Mouse (Mus musculus) heart, embryonic 12.5 days (tissue): ENCODE results near the gene Fgf12. TPM values are rescaled to one million over a fixed set of nuclear protein-coding genes. Genes with fewer than 3 reads are reported as not detected.

Experiments
- ATAC-seq: fragments of 200-750 bp; cut with Nextera tagmentation; 2 replicates; pipeline ENCODE4 v1.8.0; 2017; ENCODE audit warnings: moderate TSS enrichment, moderate library complexity; ENCODE audit not compliant: insufficient number of reproducible peaks, low FRiP score
- H3K27ac ChIP-seq: fragments of 300-500 bp; sonication (generic); 2 replicates; pipeline ENCODE4 v1.5.1; 2016; ENCODE audit warnings: mild to moderate bottlenecking, moderate library complexity; ENCODE audit not compliant: poor library complexity, severe bottlenecking
- H3K27me3 ChIP-seq: fragments of 300-500 bp; sonication (generic); replicated peaks from 2 replicates; pipeline ENCODE4 v1.6.1; 2016; ENCODE audit warnings: mild to moderate bottlenecking, moderate library complexity
- H3K36me3 ChIP-seq: fragments of 300-500 bp; sonication (generic); 2 replicates; pipeline ENCODE4 v1.6.1; 2016; ENCODE audit warnings: mild to moderate bottlenecking, moderate library complexity
- H3K4me1 ChIP-seq: fragments of 300-500 bp; sonication (generic); replicated peaks from 2 replicates; pipeline ENCODE4 v1.6.1; 2016; ENCODE audit warnings: mild to moderate bottlenecking
- H3K4me2 ChIP-seq: fragments of 300-500 bp; sonication (generic); 2 replicates; pipeline ENCODE4 v1.6.1; 2016; ENCODE audit warnings: mild to moderate bottlenecking, moderate library complexity
- H3K4me3 ChIP-seq: fragments of 300-500 bp; sonication (generic); 2 replicates; pipeline ENCODE4 v1.5.1; 2016; ENCODE audit warnings: mild to moderate bottlenecking
- H3K9ac ChIP-seq: fragments of 300-500 bp; sonication (generic); 2 replicates; pipeline ENCODE4 v1.6.1; 2016; ENCODE audit warnings: mild to moderate bottlenecking, moderate library complexity
- H3K9me3 ChIP-seq: fragments of 300-500 bp; sonication (generic); replicated peaks from 2 replicates; pipeline ENCODE4 v1.6.1; 2016; ENCODE audit warnings: mild to moderate bottlenecking, moderate library complexity
- WGBS: fragments of 180-500 bp; shearing (Covaris S2); methylation state at CpG from one replicate; pipeline ENCODE4 v1.1.7; 2016; 5-methylcytosine and 5-hydroxymethylcytosine counted together
- polyA plus RNA-seq: library from polyadenylated mRNA; unstranded; fragments of >200 nt; fragmentation: Nextera tagmentation; extraction: Ambion mirVana; gene quantifications from 2 replicates; pipeline ENCODE4 v1.2.1, GENCODE M21; 2016

Gene Fgf12
- polyA plus RNA-seq, 1 experiment from 2014 or later = 8.3 TPM

DNA sequence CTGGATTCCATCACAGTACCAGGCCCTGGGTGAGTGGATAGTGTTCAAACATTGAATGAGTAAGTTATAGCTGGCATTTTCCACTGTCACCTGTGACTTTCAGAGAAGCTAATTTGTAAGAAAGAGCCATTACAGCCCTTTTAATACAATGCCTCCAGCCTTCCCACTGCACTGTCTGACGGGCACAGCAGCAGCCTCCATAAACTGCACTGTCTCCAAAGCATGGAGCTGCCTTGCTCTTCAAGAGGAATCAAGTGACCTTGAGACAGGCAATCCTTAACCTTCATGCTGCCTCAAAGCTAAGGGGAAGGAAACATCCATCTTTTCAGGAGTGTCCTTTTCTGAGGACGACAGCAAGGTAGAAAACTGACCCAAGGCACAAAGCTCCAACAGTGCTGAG, 345.0 kb downstream of the Fgf12 start:
- Histone ChIP-seq H3K4me3 (no peak overlapping the region), H3K4me1 (no peaks in the 10 kb centered on the region), H3K9ac (no peak overlapping the region), H3K27ac (no peak overlapping the region), H3K9me3 (no peaks in the 10 kb centered on the region), H3K36me3 (no peaks in the 10 kb centered on the region), H3K4me2 (no peak overlapping the region), H3K27me3 (no peaks in the 10 kb centered on the region)
- no peak for ATAC-seq
- WGBS = 68% methylated on average over 2 of the region's 2 CpGs

DNA sequence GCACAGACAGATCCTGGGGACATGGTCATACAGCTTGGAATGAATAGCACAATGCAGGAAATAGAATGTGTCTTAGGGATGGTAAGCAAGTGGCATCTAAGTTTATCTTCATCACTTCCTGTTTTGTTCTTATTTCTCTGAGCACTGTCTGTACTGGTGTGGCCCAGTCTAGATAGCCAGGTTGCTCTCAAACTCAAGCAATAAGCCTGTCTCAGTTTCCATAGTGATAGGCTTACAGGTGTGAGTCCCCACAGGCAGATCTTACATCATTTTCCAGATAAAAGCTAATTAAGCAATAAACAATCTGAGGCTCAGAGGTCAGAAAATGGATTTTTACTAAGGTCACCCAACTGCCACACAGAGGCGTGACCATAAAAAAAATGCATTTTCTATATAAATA, 348.7 kb downstream of the Fgf12 start:
- H3K27ac ChIP-seq = no peak overlapping the region
- H3K4me1 ChIP-seq = no peaks in the 10 kb centered on the region
- H3K36me3 ChIP-seq = no peaks in the 10 kb centered on the region
- no peak for ATAC-seq
- no peaks in the 10 kb centered on the region for H3K27me3 ChIP-seq
- no peak overlapping the region for H3K4me2 ChIP-seq
- WGBS = 73% methylated on average over 1 of the region's 1 CpGs
- no peaks in the 10 kb centered on the region for H3K9me3 ChIP-seq
- H3K4me3 ChIP-seq = no peak overlapping the region
- no peak overlapping the region for H3K9ac ChIP-seq

- WGBS = 56% methylated on average over 4 of the region's 4 CpGs
- no peak overlapping the region for H3K27ac ChIP-seq
- no peak overlapping the region for H3K9ac ChIP-seq
- no peaks in the 10 kb centered on the region for H3K9me3 ChIP-seq
- no peak for ATAC-seq
- no peaks in the 10 kb centered on the region for H3K36me3 ChIP-seq
- no peak overlapping the region for H3K4me2 ChIP-seq
- no peaks in the 10 kb centered on the region for H3K27me3 ChIP-seq
- no peaks in the 10 kb centered on the region for H3K4me1 ChIP-seq
- no peak overlapping the region for H3K4me3 ChIP-seq
Observed at GRCm38 (mm10) chr16:28402701-28403100, 350.2 kb downstream of the Fgf12 start.

GRCm38 (mm10) chr16:28391283-28391682, 361.6 kb downstream of the Fgf12 start:
- Histone ChIP-seq H3K4me3 (no peak overlapping the region), H3K9me3 (no peaks in the 10 kb centered on the region), H3K4me2 (no peak overlapping the region), H3K27ac (no peak overlapping the region), H3K36me3 (no peaks in the 10 kb centered on the region), H3K9ac (no peak overlapping the region), H3K27me3 (no peaks in the 10 kb centered on the region), H3K4me1 (no peaks in the 10 kb centered on the region)
- WGBS = 80% methylated on average over 5 of the region's 5 CpGs
- ATAC-seq = no peak

DNA sequence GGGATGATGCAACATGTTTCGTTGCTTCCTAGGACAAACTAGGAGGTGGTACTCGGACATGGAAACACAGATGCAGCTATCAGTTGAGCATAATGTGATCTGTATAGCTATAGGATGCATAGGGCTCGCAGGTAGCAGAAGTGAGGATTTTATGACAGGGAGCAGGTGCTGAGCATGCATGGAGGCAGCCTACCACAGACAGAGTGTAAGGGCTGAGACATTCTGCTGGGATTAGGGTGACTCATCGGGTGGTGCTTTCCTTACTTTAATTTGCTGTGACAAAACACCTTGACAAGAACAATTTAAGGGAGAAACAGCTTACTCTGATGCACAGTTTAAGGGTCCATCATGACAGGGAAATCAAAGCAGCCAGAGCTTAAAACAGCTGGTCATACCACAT, 363.8 kb downstream of the Fgf12 start:
- H3K27ac ChIP-seq = no peak overlapping the region
- 70% methylated on average over 4 of the region's 4 CpGs for WGBS
- no peaks in the 10 kb centered on the region for H3K36me3 ChIP-seq
- H3K4me3 ChIP-seq = no peak overlapping the region
- ATAC-seq = no peak
- no peaks in the 10 kb centered on the region for H3K4me1 ChIP-seq
- H3K9me3 ChIP-seq = no peaks in the 10 kb centered on the region
- no peak overlapping the region for H3K4me2 ChIP-seq
- no peak overlapping the region for H3K9ac ChIP-seq
- no peaks in the 10 kb centered on the region for H3K27me3 ChIP-seq

DNA sequence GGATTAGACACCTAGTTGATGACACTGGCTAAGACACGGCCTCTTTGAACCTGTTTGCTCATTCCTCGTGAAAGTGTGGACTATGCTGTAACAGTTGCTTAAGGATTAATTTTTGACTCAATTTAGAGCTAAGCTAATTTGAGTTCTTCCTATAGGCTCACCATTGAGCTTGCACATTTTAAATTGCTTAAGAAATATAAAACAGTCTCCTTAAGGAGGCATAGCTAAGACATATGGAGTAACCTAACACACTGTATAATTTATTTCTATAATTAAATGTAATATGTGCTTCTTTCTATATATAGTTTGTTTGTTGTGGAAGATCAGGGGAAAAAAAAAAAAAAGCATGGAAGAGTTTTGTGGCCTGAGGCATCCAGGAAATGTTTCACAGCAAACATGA, 378.1 kb downstream of the Fgf12 start:
- WGBS = 81% methylated on average over 2 of the region's 2 CpGs

DNA sequence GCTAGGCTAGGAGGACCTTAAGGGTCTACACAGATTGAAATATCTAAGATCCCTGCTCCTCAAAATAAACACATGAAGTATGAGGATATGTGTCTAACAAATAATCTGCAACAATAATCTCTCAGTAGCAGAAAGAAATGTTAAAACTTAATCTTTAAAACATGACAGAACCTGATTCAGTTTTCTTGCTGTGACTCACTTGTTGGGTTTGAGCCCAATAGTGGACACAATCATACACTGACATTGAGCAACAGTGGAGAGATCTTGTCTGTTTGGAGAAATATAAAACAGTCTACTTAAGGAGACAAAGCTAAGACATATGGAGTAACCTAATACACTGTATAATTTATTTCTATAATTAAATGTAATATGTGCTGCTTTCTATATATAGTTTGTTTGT, 379.6 kb downstream of the Fgf12 start:
- no peaks in the 10 kb centered on the region for H3K27me3 ChIP-seq

More for the DNA sequence above, 378.1 kb downstream of the Fgf12 start:
- no peak overlapping the region for H3K9ac ChIP-seq
- ATAC-seq = no peak
- H3K4me1 ChIP-seq = no peaks in the 10 kb centered on the region
- no peak overlapping the region for H3K27ac ChIP-seq
- no peaks in the 10 kb centered on the region for H3K9me3 ChIP-seq
- no peaks in the 10 kb centered on the region for H3K36me3 ChIP-seq
- no peaks in the 10 kb centered on the region for H3K27me3 ChIP-seq
- H3K4me2 ChIP-seq = no peak overlapping the region
- H3K4me3 ChIP-seq = no peak overlapping the region

GRCm38 (mm10) chr16:28350624-28351023, 402.2 kb downstream of the Fgf12 start:
- WGBS = 61% methylated on average over 2 of the region's 2 CpGs
- H3K9ac ChIP-seq = no peak overlapping the region
- no peak overlapping the region for H3K4me3 ChIP-seq

More for the DNA sequence above, 379.6 kb downstream of the Fgf12 start:
- no peak overlapping the region for H3K4me2 ChIP-seq
- no peaks in the 10 kb centered on the region for H3K9me3 ChIP-seq
- no peaks in the 10 kb centered on the region for H3K4me1 ChIP-seq
- no peak for ATAC-seq
- no peaks in the 10 kb centered on the region for H3K36me3 ChIP-seq
- no peak overlapping the region for H3K27ac ChIP-seq
- H3K4me3 ChIP-seq = no peak overlapping the region
- no peak overlapping the region for H3K9ac ChIP-seq

GRCm38 (mm10) chr16:28345323-28345722, 407.5 kb downstream of the Fgf12 start:
- no peak for ATAC-seq
- H3K9me3 ChIP-seq = no peaks in the 10 kb centered on the region
- no peaks in the 10 kb centered on the region for H3K4me1 ChIP-seq
- no peaks in the 10 kb centered on the region for H3K27me3 ChIP-seq
- H3K27ac ChIP-seq = no peak overlapping the region
- H3K9ac ChIP-seq = no peak overlapping the region
- no peak overlapping the region for H3K4me2 ChIP-seq
- H3K36me3 ChIP-seq = no peaks in the 10 kb centered on the region
- H3K4me3 ChIP-seq = no peak overlapping the region
- 65% methylated on average over 6 of the region's 6 CpGs for WGBS

More at GRCm38 (mm10) chr16:28350624-28351023, 402.2 kb downstream of the Fgf12 start:
- H3K27me3 ChIP-seq = no peaks in the 10 kb centered on the region
- no peak overlapping the region for H3K27ac ChIP-seq
- H3K4me2 ChIP-seq = no peak overlapping the region
- no peaks in the 10 kb centered on the region for H3K9me3 ChIP-seq
- no peak for ATAC-seq
- H3K36me3 ChIP-seq = no peaks in the 10 kb centered on the region
- H3K4me1 ChIP-seq = no peaks in the 10 kb centered on the region

GRCm38 (mm10) chr16:28337930-28338329, 414.9 kb downstream of the Fgf12 start:
- H3K9ac ChIP-seq = no peak overlapping the region
- H3K27ac ChIP-seq = no peak overlapping the region
- WGBS = 78% methylated on average over 1 of the region's 1 CpGs
- ATAC-seq = no peak
- H3K4me3 ChIP-seq = no peak overlapping the region
- no peaks in the 10 kb centered on the region for H3K36me3 ChIP-seq
- H3K9me3 ChIP-seq = no peaks in the 10 kb centered on the region
- no peaks in the 10 kb centered on the region for H3K4me1 ChIP-seq
- H3K27me3 ChIP-seq = no peaks in the 10 kb centered on the region
- H3K4me2 ChIP-seq = no peak overlapping the region

- Histone ChIP-seq H3K9ac (no peak overlapping the region), H3K4me2 (no peak overlapping the region), H3K27ac (no peak overlapping the region), H3K4me3 (no peak overlapping the region), H3K27me3 (no peaks in the 10 kb centered on the region), H3K4me1 (no peaks in the 10 kb centered on the region), H3K36me3 (no peaks in the 10 kb centered on the region), H3K9me3 (no peaks in the 10 kb centered on the region)
- no peak for ATAC-seq
- 50% methylated on average over 1 of the region's 1 CpGs for WGBS
Observed at GRCm38 (mm10) chr16:28336700-28337099, 416.2 kb downstream of the Fgf12 start.

DNA sequence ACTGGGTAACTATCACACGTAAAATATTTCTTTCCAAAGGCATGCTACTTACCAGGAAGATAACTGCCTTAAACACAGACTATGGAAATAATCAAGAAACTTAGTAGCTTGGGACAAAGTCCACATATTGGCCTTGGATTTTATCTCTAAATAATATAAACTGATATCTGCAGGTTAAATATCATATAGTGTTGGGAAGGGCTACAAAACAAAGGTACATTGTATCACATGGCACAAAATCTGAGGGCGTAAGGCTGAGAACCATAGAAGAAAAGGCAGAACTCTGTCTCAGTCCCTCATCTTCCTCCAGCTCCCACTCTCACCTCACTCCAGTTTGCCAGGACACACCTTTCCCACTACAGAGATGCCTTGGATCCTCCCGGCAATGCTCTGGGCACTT, 417.8 kb downstream of the Fgf12 start:
- Histone ChIP-seq H3K9me3 (no peaks in the 10 kb centered on the region), H3K9ac (no peak overlapping the region), H3K27me3 (no peaks in the 10 kb centered on the region), H3K4me3 (no peak overlapping the region), H3K4me2 (no peak overlapping the region), H3K27ac (no peak overlapping the region), H3K36me3 (no peaks in the 10 kb centered on the region), H3K4me1 (no peaks in the 10 kb centered on the region)
- no peak for ATAC-seq
- WGBS = 77% methylated on average over 3 of the region's 3 CpGs
